Mouse (Mus musculus) liver, postnatal 0 days (tissue): ENCODE measurements around the gene B4galt1.

Experiments
- CTCF ChIP-seq: sonication (generic); IDR thresholded peaks from 2 replicates; pipeline ENCODE4 v1.5.1; 2016; ENCODE audit warnings: antibody characterized with exemption, low read depth
- EP300 ChIP-seq: IDR thresholded peaks from 2 replicates; pipeline ENCODE4 v1.6.1; 2016; ENCODE audit warnings: antibody characterized with exemption, low read depth, mild to moderate bottlenecking

GRCm38 (mm10) chr4:40885166-40885525 is 31.3 kb upstream of the B4galt1 start:
- TF ChIP-seq CTCF (no peak), EP300 (no peak)
